Mouse (Mus musculus) layer of hippocampus, postnatal 25 days (tissue): ENCODE data around the gene Dirc2. TPM values are rescaled to one million over a fixed set of nuclear protein-coding genes. Genes with fewer than 3 reads are reported as not detected.

Source experiments
- DNase-seq, 2 experiments: peaks; one replicate each; pipeline ENCODE4 v3.0.0; 2022; ENCODE audit warnings: mixed read lengths in 2 of 2, low spot score in 1 of 2; ENCODE audit errors: extremely low spot score in 1 of 2
- total RNA-seq, 2 experiments: library from RNA; stranded (reverse); gene quantifications; 2 replicates each; pipeline ENCODE4 v1.2.3; 2021

Gene Dirc2
- total RNA-seq, 2 experiments from 2014 or later: 70.6 to 81.7 TPM

DNA sequence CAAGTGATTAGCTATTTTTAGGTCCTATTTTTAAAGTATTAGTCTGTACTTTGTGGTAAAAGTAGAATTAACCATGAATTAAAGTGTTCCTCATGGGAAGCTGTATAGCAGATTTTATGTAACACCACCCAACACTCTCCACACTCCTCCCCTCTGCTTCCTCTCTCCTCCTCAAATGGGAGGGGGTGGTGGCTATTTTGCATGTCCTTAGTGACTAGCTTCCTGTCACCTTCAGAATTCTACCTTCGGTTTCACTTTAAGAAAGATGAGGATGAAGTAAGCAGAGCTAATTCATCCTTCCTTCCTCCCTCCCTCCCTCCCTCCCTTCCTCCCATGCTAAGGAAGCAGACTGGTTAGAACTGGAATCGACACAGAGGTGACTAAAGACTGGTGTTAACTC, 73.1 kb downstream of the Dirc2 start:
- DNase-seq: no peak

DNA sequence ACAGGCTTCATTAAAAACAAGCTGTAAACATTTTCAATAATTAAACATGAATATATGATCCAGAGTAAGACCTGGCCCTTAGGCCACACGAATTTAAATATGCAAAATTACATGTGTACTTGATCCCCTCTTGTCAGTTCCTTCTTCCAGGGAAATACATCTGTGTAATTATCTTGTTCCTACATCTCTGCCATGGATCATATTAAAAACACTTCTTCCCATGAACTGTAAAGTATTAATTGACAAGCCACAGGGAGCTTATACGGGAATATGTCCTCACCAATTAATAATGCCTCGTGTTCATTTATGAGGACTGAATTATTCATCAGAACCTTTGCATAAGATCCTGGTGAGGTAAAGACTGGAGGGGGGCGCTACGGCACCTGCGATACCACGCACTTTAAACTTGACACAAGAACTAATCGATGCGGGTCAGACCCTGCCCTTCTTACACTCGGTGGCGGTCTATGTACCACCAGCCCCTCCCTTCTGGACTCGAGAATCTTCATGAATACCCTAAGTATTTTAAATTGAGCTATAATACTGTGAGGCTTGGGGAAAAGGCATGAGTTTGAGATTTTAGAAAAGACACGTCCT, 74.8 kb downstream of the Dirc2 start:
- no peak for DNase-seq

- DNase-seq: no peak
Observed at GRCm38 (mm10) chr16:35691606-35692005, 77.5 kb downstream of the Dirc2 start.

DNA sequence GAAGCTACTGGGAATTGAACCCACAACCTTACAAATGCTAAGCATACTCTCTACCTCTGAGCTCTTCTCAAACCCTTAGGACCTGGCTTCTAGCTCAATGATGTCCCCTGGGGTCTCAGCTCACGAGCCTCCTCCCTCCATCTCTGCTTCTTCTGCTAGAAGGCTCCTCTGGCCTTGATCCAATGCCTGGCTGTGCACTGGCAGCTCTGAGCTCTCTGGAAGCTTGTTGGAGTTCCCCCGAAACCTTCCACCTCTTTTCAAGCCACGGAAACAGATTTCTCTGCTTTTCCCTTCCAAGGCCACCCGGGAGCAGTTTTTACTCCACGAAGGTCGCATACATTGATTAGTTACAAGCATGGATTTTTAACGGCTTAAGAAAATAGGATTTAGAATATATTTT, 82.7 kb downstream of the Dirc2 start:
- DNase-seq: peak in 1 of 2 experiments; percentile 24

DNA sequence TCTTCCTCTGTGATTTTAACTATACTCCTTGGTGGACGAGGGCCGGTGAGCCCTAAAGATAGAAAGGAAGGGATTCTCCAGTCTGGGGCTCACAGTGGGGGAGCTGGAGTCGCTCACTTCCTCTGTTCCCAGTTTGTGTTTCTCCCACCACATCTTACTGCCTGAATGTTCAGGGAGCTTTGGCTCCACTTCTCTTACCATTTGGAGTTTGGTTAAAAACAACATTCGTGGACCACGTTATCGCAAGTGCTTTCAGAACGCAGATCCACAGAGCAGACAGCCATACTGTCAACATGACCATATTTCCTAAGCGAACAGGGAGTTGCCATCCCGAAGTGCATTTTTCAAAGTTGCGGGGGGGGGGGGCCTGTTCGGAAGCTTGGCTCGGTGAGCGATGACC, 84.1 kb downstream of the Dirc2 start:
- DNase-seq: no peak

DNA sequence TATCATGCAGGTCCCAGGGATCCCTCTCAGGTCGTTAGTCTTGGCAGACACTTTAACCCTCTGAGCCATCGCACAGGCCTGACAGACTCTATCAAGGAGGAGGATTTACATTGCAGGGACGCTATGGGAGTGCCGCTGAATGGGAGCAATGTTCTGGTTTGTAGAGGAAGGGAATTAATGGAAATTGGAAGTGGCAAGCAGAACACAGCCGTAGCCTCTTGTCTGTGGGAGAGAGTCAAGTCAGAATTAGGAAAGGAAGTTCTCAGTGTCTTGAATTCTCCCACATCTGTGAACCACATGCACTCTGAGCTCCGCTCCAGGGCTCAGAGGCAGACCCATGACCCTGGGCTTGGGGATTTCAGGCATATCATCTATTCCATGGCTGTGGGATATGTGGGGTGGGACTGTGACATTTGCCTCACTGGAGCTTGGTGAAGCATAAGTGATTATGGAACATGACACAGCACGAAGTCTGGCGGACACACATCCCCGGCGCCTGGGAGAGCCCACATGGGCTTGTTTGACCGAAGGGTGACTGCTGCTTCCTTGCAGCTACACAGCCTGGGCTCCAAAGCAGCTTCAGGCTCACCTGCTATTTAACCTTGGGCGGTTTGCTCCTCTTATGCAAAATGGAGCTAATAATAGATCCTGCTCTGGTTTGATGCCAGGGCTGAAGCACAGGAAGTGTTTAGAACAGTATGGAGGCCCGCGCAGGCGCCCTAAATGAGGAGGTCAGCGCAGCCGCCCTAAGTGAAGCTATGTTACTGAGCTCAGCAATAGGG, 87.6 kb downstream of the Dirc2 start:
- no peak for DNase-seq

- no peak for DNase-seq
Observed at GRCm38 (mm10) chr16:35678476-35678875, 90.7 kb downstream of the Dirc2 start.

- DNase-seq: no peak
Observed at GRCm38 (mm10) chr16:35677511-35678113, 91.5 kb downstream of the Dirc2 start.

- DNase-seq: no peak
Observed at GRCm38 (mm10) chr16:35664847-35665246, 104.3 kb downstream of the Dirc2 start.

DNA sequence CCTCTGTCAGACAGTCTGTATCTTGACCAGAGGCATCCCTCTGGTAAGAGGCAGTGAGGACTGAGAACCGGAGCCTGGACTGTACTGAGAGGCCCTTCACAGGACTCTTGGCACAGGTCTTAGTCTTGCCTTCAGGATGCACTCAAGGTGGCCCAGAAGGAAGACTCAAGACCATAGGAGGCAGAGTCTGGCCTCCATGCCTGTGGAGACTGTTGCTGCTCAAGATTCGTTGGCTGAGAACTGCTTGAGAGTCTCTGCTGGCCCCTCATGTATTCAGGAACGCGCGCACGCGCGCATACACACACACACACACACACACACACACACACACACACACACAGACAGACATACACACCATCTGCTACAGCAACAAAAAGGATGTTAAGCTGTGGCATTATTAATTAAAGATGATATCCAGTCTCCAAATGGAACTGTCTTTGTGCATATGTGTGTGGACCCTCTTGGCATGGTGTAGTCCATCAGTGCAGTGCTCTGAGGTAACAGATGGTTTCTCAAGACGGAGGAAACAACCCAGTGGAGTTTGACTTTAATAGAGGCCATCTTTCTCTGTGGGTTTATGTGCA, 105.2 kb downstream of the Dirc2 start:
- DNase-seq: no peak

DNA sequence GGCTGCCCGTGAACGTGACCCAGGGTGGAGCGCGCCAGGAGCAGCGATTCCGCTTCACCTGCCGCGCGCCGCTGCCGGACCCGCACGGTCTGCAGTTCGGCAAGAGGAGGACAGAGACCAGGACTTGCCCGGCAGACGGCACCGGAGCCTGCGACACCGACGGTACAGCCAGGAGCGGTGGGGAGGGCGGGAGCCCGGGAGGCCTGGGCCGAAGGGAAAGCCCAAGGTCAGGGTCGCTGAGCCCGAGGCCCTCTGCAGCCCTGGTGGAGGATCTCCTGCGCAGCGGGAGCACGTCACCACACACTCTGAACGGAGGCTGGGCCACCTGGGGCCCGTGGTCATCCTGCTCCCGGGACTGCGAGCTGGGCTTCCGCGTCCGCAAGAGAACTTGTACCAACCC, 108.9 kb downstream of the Dirc2 start:
- DNase-seq: no peak

- no peak for DNase-seq
Observed at GRCm38 (mm10) chr16:35653951-35654350, 115.2 kb downstream of the Dirc2 start.

DNA sequence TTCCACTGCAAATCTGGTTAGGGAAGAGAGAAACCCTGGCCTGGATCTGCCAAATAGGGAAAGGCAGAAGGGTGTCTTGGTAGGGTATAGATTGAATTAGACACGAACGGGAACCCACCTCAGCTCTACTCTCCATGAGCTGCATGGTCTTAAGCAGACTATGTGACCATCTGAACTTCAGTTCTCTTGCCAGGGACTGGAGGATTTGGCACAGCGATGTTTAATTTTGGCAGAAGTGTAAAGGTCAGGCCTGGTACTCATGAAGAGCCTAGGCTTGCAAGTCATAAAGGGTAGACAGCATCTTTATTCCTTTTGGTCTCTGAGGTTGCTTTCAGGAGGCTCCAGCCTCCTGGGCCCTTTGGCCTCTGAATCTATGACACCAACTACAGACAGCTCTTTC, 116.5 kb downstream of the Dirc2 start:
- DNase-seq: no peak

- DNase-seq: no peak
Observed at GRCm38 (mm10) chr16:35652206-35652605, 117.0 kb downstream of the Dirc2 start.

DNA sequence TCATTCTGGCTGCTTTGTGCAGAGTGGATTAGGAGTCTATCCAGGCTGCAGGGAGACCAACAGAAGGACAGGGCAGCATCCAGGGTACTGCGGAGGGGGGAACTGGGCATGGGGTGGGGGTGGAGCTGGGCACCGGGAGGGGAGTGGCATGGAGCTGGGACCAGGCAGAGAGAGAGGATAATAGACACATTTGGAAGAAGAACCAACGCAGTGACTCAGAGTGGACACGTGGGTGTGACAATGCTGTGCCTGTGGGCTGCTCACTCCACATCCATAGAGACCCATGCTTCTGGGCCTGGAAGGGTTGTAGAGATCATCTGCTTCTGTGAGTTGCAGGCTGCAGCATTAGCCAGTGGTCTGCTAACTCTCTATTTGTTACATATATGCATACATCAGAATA, 120.3 kb downstream of the Dirc2 start:
- no peak for DNase-seq

Other genes starting within 250 kb of the Dirc2 start
- gene Sema5b, start 228.2 kb downstream of the Dirc2 start, total RNA-seq: 10 to 100 TPM; 14.1 to 18.2 TPM
- gene Hspbap1, start 1.0 kb upstream of the Dirc2 start, total RNA-seq: 1 to 10 TPM; 4.6 to 5.7 TPM
- 1 to 10 TPM; 1.1 to 1.5 TPM for gene Parp14, start 102.2 kb upstream of the Dirc2 start, total RNA-seq
- gene Parp9, start 169.1 kb upstream of the Dirc2 start, total RNA-seq: 1 to 10 TPM; 2.6 to 3.5 TPM
- gene Dtx3l, start 169.8 kb upstream of the Dirc2 start, total RNA-seq: 1 to 10 TPM; 4.2 to 4.5 TPM
- 100 to 1,000 TPM; 125 to 138 TPM for gene Kpna1, start 209.4 kb upstream of the Dirc2 start, total RNA-seq